Mouse (Mus musculus): ENCODE data around the gene Oxsr1. TPM values are rescaled to one million over a fixed set of nuclear protein-coding genes. Genes with fewer than 3 reads are reported as not detected.
"Not testable (repeated sequence)": the region's sequence is repeated elsewhere in the genome, so short reads cannot be mapped to it uniquely, and the experiment has no call there.

Gene Oxsr1
- 45.7 and 47.9 TPM in 2 replicates for polyA plus RNA-seq (2012; rRNA removed)

DNA sequence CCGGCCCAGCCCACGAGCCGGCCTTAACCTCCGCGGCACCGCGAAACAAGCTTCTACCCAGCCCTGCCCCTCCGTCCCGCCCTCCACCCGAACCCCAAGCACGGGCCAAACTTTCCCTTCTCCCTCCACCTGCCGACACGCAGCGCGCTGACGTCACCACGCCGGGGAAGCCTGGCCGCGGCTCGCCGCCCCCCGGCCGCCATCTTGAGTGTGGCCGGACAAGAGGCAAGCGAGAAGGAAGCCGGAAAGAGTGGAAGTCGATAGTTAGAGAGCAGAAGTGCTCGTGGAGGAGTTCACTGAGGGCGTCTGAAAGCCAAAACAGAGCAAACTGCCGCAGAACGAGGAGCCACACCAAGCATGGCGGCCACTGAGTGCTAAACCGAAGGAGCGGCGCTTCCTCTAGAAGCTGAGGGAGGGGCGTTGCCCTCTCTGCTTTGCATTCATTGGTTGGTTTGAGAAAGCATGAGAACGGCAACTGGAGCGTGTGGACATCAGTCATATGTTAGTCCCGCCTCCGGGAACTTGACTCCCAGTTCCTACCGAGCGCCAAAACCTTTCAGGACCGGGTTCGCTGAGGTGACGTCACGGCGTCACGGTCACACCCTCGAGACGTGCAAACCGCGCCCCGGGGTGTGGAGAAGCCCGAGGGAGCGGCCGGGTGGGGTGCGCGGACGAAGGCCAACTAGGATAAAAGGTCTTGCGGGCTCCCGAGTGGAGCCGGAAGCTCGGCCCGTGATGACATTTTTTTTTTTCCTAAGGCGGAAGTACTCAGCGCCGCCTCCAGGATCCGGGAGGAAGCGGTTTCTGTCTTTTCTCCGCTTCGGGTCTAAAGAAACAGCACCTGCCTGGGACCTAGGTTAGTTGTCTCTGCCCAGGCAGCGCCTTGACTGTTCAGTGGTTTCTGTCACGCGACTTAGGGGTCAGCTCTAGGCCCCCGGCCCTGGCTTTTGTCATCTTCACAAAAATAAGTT is at the start of gene Oxsr1:
Oxsr1 (minus strand) TSS at position 139 of the 971 bp plus-strand sequence.
- under 1% methylated on average over 76 of the region's 76 CpGs for WGBS

DNA sequence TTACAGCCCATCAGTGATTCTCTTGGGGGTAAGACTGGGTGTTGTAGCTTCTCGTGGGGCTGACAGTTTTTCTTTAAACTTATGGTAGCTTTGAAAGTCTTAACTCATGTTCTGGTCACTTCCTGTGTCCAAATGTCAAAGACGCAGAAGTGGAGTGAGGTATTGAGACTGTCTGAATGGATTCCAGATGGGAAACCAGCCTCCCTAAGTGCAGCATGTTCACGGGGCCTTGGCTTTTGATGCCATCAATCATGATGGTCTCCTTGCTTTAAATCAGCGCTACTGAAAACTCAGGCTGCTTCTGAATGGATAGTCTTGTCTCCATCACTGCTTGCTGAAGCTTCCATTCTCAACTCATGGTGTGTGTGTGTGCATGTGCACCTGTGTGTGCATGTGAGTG is 49.0 kb upstream of the Oxsr1 start:
- 90% methylated on average over 4 of the region's 4 CpGs for WGBS
- no peak for DNase-seq
- no peak overlapping the region for H3K4me3 ChIP-seq (replicated peaks; ENCODE audit: insufficient read depth, low read depth, low read length)
- no peak overlapping the region for H3K27ac ChIP-seq (ENCODE audit: insufficient read depth, low read length)
- TF ChIP-seq CTCF (IDR thresholded peaks at IDR 0.05; ENCODE audit: borderline replicate concordance, insufficient read depth, low read depth, low read length) (no peak), POLR2A (IDR thresholded peaks at IDR 0.05; ENCODE audit: borderline replicate concordance, insufficient read depth, low read length) (no peak)
- H3K27me3 ChIP-seq (ENCODE audit: control insufficient read depth, insufficient read depth, low read length), result no peaks in the 10 kb centered on the region
- no peaks in the 10 kb centered on the region for H3K4me1 ChIP-seq (ENCODE audit: control insufficient read depth, insufficient read depth, low read length)

More for the DNA sequence above, at the start of gene Oxsr1:
- Histone ChIP-seq H3K4me3 (replicated peaks; ENCODE audit: insufficient read depth, low read depth, low read length) (peak within 1 kb of the TSS; percentile 75), H3K27me3 (ENCODE audit: control insufficient read depth, insufficient read depth, low read length) (no peaks in the 10 kb centered on the region), H3K4me1 (ENCODE audit: control insufficient read depth, insufficient read depth, low read length) (no peaks in the 10 kb centered on the region), H3K27ac (ENCODE audit: insufficient read depth, low read length) (peak within 1 kb of the TSS; percentile 97)
- DNase-seq, result peak; percentile 99 to 100
- TF ChIP-seq POLR2A (IDR thresholded peaks at IDR 0.05; ENCODE audit: borderline replicate concordance, insufficient read depth, low read length), result peak; percentile 65
- TF ChIP-seq CTCF (IDR thresholded peaks at IDR 0.05; ENCODE audit: borderline replicate concordance, insufficient read depth, low read depth, low read length), result peak; percentile 43; the same call in 1 of the 2 replicates

DNA sequence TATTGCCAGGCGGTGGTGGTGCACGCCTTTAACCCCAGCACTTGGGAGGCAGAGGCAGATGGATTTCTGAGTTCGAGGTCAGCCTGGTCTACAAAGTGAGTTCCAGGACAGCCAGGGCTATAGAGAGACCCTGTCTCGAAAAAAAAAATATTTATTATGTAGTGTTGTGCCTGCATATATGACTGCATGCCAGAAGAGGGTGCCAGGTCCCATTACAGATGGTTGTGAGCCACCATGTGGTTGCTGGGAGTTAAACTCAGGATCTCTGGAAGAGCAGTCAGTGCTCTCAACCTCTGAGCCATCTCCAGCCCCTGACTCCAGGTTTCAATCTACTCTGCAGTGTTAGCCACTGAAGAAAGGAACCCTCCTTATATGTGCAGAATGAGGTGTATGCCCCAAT is 48.5 kb upstream of the Oxsr1 start:
- H3K27me3 ChIP-seq (ENCODE audit: control insufficient read depth, insufficient read depth, low read length); H3K27ac ChIP-seq (ENCODE audit: insufficient read depth, low read length); H3K4me1 ChIP-seq (ENCODE audit: control insufficient read depth, insufficient read depth, low read length); DNase-seq; H3K4me3 ChIP-seq (replicated peaks; ENCODE audit: insufficient read depth, low read depth, low read length): not testable (repeated sequence)
- WGBS, result 86% methylated on average over 4 of the region's 4 CpGs

DNA sequence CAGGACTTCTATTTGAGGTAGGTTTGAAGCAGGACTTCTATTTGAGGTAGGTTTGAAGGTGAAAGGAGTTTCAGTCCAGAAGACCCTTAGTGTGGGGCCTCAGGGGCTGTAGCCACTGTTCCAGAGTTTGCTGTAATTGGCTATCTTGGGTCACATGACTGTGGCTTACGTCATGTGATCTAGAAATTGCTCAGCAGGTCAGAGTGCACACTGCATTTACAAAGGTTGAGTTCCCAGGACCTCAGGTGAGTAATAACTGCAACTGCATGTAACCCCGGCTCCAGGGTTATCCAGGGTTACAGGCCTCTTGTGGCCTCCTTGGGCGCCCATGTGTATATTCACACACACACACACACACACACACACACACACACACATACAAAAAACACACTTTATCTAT is 46.1 kb upstream of the Oxsr1 start:
- no peak for TF ChIP-seq POLR2A (IDR thresholded peaks at IDR 0.05; ENCODE audit: borderline replicate concordance, insufficient read depth, low read length)
- TF ChIP-seq CTCF (IDR thresholded peaks at IDR 0.05; ENCODE audit: borderline replicate concordance, insufficient read depth, low read depth, low read length), result no peak
- no peaks in the 10 kb centered on the region for H3K4me1 ChIP-seq (ENCODE audit: control insufficient read depth, insufficient read depth, low read length)
- no peak for DNase-seq
- H3K4me3 ChIP-seq (replicated peaks; ENCODE audit: insufficient read depth, low read depth, low read length), result no peak overlapping the region
- H3K27ac ChIP-seq (ENCODE audit: insufficient read depth, low read length), result no peak overlapping the region
- WGBS, result 94% methylated on average over 3 of the region's 3 CpGs
- no peaks in the 10 kb centered on the region for H3K27me3 ChIP-seq (ENCODE audit: control insufficient read depth, insufficient read depth, low read length)

DNA sequence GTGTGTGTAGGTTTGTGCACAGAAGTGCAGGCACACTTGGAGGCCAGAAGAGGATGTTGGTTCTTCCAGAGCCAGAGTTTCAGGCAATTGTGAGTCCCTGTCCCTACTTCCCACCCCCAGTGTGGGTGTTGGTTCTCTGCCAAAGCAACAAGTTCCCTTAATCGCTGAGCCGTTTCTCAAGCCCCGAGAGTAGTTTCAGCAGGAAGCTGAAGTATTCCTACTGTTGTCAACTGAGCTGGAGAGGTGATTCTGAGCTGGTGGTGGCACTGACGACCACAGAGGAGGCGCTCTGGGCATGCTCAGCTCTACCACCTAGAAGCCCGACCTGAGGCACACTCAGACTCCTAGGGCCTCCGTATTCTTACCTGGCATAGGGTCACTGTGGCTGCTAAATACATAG is 43.1 kb upstream of the Oxsr1 start, which contains the start of gene Slc22a14:
Slc22a14 (minus strand) TSS at position 270 of the 400 bp plus-strand sequence.
- Histone ChIP-seq H3K4me1 (ENCODE audit: control insufficient read depth, insufficient read depth, low read length) (no peaks in the 10 kb centered on the region), H3K27me3 (ENCODE audit: control insufficient read depth, insufficient read depth, low read length) (no peaks in the 10 kb centered on the region), H3K27ac (ENCODE audit: insufficient read depth, low read length) (no peak within 1 kb of the TSS), H3K4me3 (replicated peaks; ENCODE audit: insufficient read depth, low read depth, low read length) (no peak within 1 kb of the TSS)
- no peak for DNase-seq
- WGBS, result 57% methylated on average over 7 of the region's 7 CpGs
- no peak for TF ChIP-seq CTCF (IDR thresholded peaks at IDR 0.05; ENCODE audit: borderline replicate concordance, insufficient read depth, low read depth, low read length)
- no peak for TF ChIP-seq POLR2A (IDR thresholded peaks at IDR 0.05; ENCODE audit: borderline replicate concordance, insufficient read depth, low read length)

DNA sequence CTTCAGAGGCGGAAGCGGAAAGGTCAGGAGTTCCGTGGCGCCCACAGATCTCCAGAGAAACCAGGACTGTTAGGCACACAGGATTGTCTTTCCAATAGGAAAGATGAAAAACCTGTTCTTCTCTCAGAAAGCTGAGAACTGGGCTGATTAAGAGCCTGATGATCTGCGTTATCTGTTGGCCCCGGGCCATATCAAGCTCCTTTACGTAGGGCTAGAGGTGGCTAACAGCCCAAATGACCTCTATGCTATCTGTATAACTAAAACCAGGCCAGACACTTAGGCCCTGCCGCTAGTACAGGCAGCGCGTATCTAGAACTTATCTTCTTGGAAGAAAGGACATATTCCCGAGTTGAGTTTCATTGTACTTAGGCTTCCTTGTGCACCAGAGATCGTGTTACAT is 41.0 kb upstream of the Oxsr1 start:
- Histone ChIP-seq H3K27ac (ENCODE audit: insufficient read depth, low read length) (no peak overlapping the region), H3K4me3 (replicated peaks; ENCODE audit: insufficient read depth, low read depth, low read length) (no peak overlapping the region), H3K27me3 (ENCODE audit: control insufficient read depth, insufficient read depth, low read length) (no peaks in the 10 kb centered on the region), H3K4me1 (ENCODE audit: control insufficient read depth, insufficient read depth, low read length) (no peaks in the 10 kb centered on the region)
- 94% methylated on average over 12 of the region's 12 CpGs for WGBS
- DNase-seq, result no peak
- no peak for TF ChIP-seq CTCF (IDR thresholded peaks at IDR 0.05; ENCODE audit: borderline replicate concordance, insufficient read depth, low read depth, low read length)
- no peak for TF ChIP-seq POLR2A (IDR thresholded peaks at IDR 0.05; ENCODE audit: borderline replicate concordance, insufficient read depth, low read length)

DNA sequence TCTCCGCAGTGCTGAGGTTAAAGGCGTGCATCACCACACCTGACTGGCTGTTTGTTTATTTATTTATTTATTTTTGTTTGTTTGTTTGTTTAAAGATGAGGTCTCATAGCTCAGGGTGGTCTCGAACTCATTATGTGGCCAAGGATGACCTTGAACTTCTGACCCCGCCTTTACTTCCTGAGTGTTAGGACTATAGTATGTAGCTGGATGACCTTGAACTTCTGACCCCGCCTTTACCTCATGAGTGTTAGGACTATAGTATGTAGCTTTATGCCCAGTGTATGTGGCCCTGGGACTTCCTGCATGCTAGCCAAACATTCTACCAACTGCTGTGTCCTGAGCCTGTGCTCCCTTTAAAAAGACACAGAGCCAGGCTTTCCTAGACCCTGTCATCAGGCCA is 39.2 kb upstream of the Oxsr1 start:
- Histone ChIP-seq H3K4me3 (replicated peaks; ENCODE audit: insufficient read depth, low read depth, low read length) (no peak overlapping the region), H3K27me3 (ENCODE audit: control insufficient read depth, insufficient read depth, low read length) (no peaks in the 10 kb centered on the region), H3K27ac (ENCODE audit: insufficient read depth, low read length) (no peak overlapping the region), H3K4me1 (ENCODE audit: control insufficient read depth, insufficient read depth, low read length) (no peaks in the 10 kb centered on the region)
- 97% methylated on average over 5 of the region's 5 CpGs for WGBS
- no peak for TF ChIP-seq CTCF (IDR thresholded peaks at IDR 0.05; ENCODE audit: borderline replicate concordance, insufficient read depth, low read depth, low read length)
- no peak for TF ChIP-seq POLR2A (IDR thresholded peaks at IDR 0.05; ENCODE audit: borderline replicate concordance, insufficient read depth, low read length)
- DNase-seq, result no peak

DNA sequence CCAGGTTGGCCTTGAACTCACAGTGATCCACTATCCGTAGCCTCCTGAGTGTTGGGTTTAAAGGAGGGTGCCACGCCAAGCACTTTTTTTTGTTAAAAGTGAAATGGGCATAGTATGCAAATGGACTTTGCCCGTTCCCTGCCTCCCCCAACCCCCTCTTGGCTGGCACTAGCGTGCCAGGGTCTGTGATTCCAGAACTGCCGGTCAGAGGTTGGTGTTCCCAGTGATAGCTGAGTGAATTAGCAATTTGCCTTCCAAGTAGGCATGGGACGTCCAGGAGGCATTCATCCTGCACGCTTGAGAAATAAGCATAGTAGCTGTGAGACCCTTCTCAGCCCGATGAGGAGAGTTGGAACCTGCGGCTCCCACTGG is 35.8 kb upstream of the Oxsr1 start:
- TF ChIP-seq POLR2A (IDR thresholded peaks at IDR 0.05; ENCODE audit: borderline replicate concordance, insufficient read depth, low read length) (no peak), CTCF (IDR thresholded peaks at IDR 0.05; ENCODE audit: borderline replicate concordance, insufficient read depth, low read depth, low read length) (no peak)
- H3K27me3 ChIP-seq (ENCODE audit: control insufficient read depth, insufficient read depth, low read length), result no peaks in the 10 kb centered on the region
- 23% methylated on average over 9 of the region's 9 CpGs for WGBS
- H3K27ac ChIP-seq (ENCODE audit: insufficient read depth, low read length), result no peak overlapping the region
- H3K4me1 ChIP-seq (ENCODE audit: control insufficient read depth, insufficient read depth, low read length), result no peaks in the 10 kb centered on the region
- H3K4me3 ChIP-seq (replicated peaks; ENCODE audit: insufficient read depth, low read depth, low read length), result peak overlapping the region; percentile 47
- DNase-seq, result no peak

Measured in cerebellum, adult 2 months (tissue).